Mouse (Mus musculus) kidney, adult 18-20 months (tissue): Measurements from ENCODE around the gene Snx15.

Source experiments
- DNase-seq: peaks from one replicate; pipeline ENCODE4 v3.0.0; 2021

Snx15 gene

GRCm38 (mm10) chr19:6118677-6119185 is 9.4 kb downstream of the Snx15 start:
- DNase-seq, result no peak

- peak; percentile 92 for DNase-seq
Measured at GRCm38 (mm10) chr19:6117986-6118676, 10.0 kb downstream of the Snx15 start, which contains the start of gene Sac3d1. TSS of gene Sac3d1 (minus strand) at chr19:6118650.

DNA sequence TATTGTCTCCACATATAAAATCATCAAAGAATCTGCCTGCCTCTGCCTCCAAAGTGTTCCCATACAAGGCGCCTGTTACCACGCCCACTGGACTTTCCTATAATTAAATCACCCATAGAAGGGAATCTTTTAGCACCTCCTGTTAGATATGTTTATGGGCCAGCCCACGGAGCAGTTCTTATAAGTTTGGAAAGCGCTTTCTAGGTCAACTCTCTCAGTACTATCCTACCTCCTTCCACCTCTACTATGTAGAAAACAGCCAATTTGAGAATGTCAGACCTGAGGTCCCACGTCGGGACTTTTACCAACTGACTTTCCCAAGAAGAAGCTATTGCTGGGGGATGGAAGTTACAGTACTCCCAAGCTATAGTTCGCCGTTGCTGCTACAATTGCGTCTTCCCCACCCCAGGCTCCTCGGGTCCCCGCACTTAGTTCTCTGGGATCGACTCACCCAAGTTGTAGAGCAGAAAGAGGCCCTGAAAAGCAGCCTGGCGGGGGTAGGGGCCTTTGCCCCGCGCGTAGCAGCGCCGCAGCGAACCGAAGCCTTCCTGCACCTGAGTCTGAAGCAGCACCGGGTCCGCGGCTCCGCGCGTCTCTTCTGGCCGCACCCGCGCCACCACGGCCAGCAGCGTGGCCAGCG is 10.6 kb downstream of the Snx15 start:
- DNase-seq, result no peak

DNA sequence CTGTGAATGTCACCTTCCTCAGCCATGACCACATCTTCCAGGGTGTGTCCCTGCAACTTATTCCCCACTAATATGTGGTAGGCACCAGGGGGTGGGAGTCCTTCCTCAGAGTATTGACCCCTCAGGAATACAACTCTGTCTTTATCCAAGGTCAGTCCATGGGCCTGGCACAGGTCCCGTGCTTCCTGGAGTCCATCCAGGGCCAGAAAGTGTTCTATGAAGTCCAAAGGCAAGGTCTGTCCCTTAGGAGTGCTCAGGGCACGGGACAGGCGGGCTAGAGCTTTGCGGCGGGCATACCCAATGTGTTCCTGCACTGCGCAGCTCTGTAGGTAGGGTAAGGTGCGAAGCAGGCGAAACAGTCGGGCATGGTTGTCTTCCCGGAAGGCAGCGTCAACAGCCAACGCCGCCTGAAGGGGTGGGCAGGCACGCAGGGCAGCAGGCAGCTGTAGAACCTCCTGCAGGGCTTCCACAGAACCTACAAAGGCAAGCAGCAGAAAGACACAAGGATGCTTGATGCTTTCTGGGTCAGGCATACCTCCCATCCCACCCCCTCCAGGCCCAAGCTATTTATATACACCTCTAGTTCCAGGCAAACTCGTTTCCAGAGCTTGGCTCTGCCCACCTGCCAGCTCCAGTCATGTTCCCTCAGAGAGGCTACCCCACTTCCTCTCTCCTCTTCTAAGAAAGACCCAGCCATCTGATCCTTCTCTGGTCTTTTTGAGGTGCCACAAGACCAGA is 11.8 kb downstream of the Snx15 start:
- peak; percentile 56 for DNase-seq

DNA sequence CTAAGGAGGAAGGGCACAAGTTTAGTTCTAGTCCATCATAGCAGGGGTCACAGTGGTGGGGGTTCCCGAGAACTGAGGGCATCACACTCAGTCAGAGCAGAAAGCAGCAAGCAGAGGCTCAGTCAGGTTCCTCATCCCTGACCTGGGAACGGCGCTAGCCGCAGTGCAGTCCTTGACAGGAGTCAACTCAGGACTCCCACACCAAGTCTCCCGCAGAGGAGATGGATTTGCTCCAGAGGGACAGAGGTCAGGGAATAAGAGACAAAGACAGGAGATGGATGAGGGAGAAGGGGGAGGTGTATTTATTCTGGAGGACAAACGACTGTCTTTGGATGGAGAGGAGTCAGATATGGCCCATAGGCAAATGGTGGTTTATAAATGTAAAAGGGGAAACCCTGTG is 15.0 kb downstream of the Snx15 start:
- DNase-seq, result no peak

DNA sequence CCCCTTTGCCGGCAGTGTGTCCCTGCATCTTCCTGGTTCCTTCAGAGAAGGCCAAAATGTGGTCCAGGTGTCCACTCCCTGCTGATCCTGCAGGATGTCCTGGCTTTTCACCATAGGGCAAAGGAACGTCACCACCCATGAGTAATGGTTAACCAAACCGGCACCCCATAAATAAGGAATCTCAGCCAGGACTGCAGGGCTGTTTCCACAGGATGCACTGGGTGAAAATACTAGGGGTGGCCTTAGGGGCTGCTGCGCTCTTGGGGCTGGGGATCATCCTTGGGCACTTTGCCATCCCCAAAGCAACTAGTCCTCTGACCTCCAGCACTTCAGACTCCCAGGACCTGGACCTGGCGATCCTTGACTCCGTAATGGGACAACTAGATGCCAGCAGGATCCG is 22.5 kb downstream of the Snx15 start, which contains the start of gene Naaladl1:
Gene Naaladl1 (plus strand): TSS at position 197 of the 400 bp plus-strand sequence.
- peak; percentile 33 for DNase-seq

DNA sequence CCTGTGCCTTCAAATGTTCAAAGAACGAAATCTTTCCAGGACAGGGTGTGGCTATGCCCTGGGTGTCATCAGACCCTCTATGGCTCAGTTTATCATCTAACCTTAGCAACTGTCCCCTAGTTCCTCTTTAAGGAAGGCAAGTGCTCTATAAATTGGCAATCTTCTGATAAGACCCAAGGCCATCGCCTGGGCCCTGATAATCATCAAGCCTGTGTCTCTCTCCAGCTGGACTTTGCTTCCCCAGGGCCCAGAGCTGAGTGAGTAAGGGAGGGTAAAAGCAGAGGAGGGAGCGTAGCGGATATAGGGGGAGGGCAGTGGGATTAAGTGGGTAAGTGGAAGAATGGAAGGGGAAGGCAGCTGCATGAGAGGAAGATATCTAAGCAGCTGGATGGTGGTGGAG is 23.6 kb downstream of the Snx15 start:
- no peak for DNase-seq

DNA sequence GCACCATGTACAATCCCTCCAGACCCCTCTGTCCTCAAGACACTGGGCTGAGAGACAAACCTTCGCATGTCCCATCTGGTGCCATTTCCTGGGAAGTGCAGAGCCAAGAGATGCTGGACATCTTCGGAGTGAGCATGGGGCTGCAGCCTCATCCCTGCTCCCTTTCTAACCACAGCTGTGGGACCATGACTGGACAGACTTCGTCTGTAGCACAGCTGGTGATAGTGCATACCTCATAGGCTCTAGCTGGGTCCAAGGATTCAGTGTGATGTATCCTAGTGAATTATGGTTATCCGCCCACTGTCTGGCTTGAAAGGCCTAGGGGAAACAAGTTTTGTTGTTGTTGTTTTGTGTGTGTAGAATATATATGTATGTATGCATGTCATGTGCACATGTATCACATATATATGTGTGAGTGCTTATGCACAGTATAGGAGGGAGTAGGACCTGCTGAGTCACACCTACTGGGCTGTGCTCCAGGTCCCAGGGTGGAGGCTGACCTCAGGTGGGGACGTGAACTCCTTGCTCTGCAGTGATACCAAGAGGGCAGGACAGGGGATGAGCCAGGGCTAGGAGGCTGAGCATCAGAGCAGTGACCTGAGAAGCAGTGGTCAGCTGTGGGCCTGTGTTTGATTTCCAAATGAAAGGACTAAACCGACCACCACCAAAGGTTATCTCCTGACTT is 25.8 kb downstream of the Snx15 start:
- DNase-seq, result no peak

DNA sequence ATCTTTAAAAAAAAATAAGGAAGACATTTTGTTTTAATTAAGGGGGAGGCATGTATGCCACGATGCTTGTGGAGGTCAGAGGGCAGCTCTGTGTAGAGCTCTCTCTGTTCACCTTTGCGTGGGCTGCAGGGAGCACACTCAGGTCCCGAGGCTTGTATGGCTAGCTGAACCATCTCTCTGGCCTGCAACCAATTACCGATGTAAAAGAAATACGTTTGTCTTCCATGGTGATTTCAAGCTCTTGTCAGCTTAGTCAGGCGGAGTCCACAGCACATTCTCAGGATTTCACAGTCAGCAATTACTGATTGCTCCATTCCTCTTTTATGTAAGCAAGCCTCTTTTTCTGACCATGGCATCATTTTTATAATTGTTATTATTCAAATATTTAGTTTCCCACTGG is 26.9 kb downstream of the Snx15 start:
- no peak for DNase-seq

- no peak for DNase-seq
Measured at GRCm38 (mm10) chr19:6097847-6098246, 30.3 kb downstream of the Snx15 start.

DNA sequence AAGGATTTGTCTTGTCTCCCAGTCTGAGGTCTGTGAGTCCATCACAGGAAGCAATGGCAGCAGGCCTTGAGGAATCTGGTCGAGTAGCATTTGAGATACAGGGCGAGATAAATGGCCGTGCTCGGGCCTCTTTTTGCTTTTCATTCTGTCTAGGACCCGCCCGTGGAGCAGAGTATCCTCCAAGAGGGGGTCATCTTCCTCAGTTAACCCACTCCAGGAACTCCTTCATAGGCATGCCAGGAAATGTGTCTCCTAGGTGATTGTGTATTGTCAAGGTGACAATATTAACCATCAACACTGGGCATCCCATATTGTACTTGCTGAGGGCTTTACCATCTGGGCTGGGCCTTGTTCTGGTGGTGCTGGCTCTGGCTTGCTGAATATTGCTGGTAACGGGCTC is 34.0 kb downstream of the Snx15 start, which contains the start of gene AC131692.1:
Gene AC131692.1 (plus strand): TSS at position 301 of the 400 bp plus-strand sequence.
- DNase-seq, result no peak

DNA sequence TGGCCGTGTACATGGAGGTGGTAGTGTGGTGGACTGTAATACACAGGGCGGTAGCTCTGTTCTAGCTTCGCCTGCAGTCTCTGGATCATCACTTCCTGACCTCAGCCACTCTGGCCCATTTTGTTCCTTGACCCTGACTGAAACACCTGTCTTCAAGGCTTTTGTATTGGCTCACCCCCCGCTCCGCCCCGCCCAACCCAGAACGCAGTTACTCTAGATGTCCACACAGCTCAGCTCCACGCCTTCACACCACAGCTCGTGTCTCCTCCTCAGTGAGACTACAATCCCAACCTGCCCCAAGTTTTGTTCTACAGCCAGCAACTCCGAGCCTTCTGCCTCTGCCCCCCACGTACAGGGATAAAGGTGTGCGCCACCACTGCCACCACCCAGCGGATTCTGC is 39.3 kb downstream of the Snx15 start:
- no peak for DNase-seq

GRCm38 (mm10) chr19:6085417-6085879 is 42.7 kb downstream of the Snx15 start:
- peak; percentile 52 for DNase-seq

DNA sequence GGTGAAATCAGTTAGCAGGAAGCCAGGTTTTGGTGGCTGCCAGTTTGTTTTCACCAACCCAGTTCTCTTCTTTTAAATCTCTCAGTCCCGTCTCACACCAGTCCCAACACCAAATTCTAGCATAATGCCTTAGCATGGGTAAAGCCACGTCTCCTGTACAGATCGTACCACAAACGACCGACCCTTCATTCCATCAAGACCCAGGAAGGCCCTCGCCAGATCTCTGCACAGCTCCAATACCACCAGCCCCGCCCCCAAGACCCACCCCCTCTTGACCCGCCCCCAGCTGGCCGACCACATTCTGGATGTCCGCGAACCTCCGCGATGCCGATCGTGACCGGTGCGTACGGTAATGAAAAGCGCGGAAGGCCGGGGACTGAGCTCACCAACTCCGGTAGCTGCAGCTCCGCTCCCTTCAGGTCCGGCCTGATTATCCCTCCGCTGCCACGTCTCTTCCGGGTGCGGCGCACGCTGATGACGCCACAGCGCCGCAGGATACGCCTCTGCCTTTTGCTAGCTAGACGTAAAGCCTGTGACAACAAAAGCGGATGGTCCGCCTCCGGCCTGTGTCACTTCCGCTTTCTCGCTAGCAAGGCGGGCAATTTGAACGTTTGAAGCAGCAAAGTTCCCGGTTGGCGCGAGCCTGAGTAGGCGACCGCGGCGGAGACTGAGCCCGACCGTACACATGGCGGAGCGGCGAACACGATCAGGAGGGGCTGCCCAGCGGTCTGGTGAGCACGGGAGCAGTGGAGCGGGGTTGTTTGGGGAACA is 43.4 kb downstream of the Snx15 start, which contains the start of the genes Zfpl1 and Cdca5:
Gene Zfpl1 (minus strand): TSS at position 479 of the 771 bp plus-strand sequence.
Gene Cdca5 (plus strand): TSS at position 506 of the 771 bp plus-strand sequence.
- peak; percentile 97 for DNase-seq

- DNase-seq, result no peak
Measured at GRCm38 (mm10) chr19:6082156-6082555, 45.9 kb downstream of the Snx15 start, which contains the start of gene Gm28374. TSS of gene Gm28374 (minus strand) at chr19:6082256.

DNA sequence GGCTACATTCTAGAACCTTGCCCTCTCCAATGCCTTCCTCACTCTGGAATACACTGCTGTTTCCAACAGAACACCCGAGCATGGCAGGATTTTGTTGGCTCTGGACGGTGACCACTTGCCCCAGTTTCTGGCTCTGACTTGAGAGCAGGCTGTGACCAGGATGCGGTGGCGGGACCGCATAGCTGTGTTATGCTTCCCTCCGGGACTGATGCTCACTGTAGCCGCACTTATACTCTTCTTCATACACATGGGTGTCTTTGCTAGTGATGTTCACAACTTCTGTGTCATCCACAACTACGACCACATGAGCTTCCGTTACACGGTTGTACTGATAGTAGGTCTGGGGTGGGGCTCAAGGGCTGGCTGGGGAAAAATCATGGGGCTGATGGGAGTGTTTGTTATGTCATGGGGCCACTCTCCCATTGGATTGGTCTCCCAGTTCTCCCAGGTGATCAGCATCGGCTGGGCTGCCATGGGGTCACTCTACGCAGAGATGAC is 48.1 kb downstream of the Snx15 start, which contains the start of gene Tmem262:
Gene Tmem262 (plus strand): TSS at position 51 of the 498 bp plus-strand sequence.
- DNase-seq, result no peak

GRCm38 (mm10) chr19:6076564-6077393 is 51.3 kb downstream of the Snx15 start, which contains the start of gene Vps51:
TSS of gene Vps51 (minus strand) at chr19:6077231.
- peak; percentile 91 for DNase-seq

DNA sequence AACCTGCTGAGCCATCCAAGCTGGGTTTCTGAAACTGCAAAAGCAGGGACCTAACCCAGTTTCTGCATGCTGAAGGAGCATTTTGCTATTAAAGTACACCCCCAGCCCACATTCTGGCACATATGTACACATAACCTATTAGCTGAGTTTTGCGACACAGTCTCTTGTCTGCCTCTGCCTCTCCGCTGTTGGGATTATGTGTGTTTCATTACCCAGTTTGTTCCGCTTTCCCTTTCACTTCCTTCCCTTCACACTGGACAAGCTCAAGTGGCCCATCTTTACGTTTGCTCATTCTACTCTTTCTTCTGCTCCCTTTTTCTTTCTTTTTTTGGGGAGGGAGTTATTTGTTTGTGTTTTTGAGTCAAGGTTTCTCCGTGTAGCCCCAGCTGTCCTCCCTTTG is 54.2 kb downstream of the Snx15 start:
- no peak for DNase-seq

DNA sequence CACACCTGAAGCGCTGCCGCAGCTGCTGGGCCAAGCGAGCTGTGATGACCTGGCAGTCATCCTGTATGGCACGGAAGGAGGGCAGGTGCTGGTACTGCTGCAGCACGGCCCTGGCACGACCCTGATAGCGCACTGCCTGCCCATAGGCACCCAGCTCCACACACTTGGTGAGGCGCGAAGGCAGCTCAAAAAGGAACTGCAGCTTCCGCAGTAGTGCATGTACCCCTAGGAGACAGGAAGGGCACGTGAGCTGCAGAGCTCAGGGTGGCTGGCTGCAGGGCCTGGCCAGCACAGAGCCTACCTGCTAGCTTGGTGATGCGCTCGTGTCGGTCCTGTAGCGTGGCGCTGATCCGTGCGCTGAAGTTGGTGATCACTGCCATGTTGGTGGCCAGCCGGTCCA is 56.8 kb downstream of the Snx15 start:
- DNase-seq, result no peak

GRCm38 (mm10) chr19:6070571-6071250 is 57.4 kb downstream of the Snx15 start:
- DNase-seq, result no peak
